Mouse (Mus musculus) myocyte (in vitro differentiated cells): ENCODE data around the gene Slc25a39.

Source experiments
- E2F4 ChIP-seq: IDR thresholded peaks from one replicate; pipeline ENCODE4 v1.6.1; 2011; ENCODE audit warnings: mild to moderate bottlenecking, control low read depth, moderate library complexity; ENCODE audit not compliant: insufficient read depth
- MYOD1 ChIP-seq, 3 experiments: IDR thresholded peaks; one replicate each; pipeline ENCODE4 v1.6.1; 2011; ENCODE audit warnings: control low read depth in 2 of 3, low read depth in 2 of 3, mild to moderate bottlenecking in 2 of 3, moderate library complexity in 1 of 3; ENCODE audit not compliant: insufficient read length in 2 of 3, control insufficient read depth in 1 of 3
- MYOG ChIP-seq, 3 experiments: IDR thresholded peaks; one replicate each; pipeline ENCODE4 v1.6.1; 2011; ENCODE audit warnings: control low read depth in 2 of 3, low read depth in 2 of 3, mild to moderate bottlenecking in 2 of 3; ENCODE audit not compliant: insufficient read length in 2 of 3, control insufficient read depth in 1 of 3, insufficient read depth in 1 of 3
- POLR2A ChIP-seq: IDR thresholded peaks from one replicate; pipeline ENCODE4 v1.6.1; 2011; ENCODE audit warnings: low read depth, mild to moderate bottlenecking, control low read depth, moderate library complexity; ENCODE audit not compliant: insufficient read length
- POLR2AphosphoS2 ChIP-seq: IDR thresholded peaks from one replicate; pipeline ENCODE4 v1.6.1; 2011; ENCODE audit warnings: low read depth, control low read depth; ENCODE audit not compliant: insufficient read length
- SRF ChIP-seq: IDR thresholded peaks from one replicate; pipeline ENCODE4 v1.6.1; 2011; ENCODE audit warnings: low read depth; ENCODE audit not compliant: control insufficient read depth, insufficient read length
- TCF12 ChIP-seq: IDR thresholded peaks from one replicate; pipeline ENCODE4 v1.6.1; 2011; ENCODE audit warnings: mild to moderate bottlenecking, control low read depth; ENCODE audit not compliant: poor library complexity, insufficient read depth, severe bottlenecking
- USF1 ChIP-seq: IDR thresholded peaks from one replicate; pipeline ENCODE4 v1.6.1; 2011; ENCODE audit warnings: low read depth, mild to moderate bottlenecking, control low read depth, moderate library complexity

DNA sequence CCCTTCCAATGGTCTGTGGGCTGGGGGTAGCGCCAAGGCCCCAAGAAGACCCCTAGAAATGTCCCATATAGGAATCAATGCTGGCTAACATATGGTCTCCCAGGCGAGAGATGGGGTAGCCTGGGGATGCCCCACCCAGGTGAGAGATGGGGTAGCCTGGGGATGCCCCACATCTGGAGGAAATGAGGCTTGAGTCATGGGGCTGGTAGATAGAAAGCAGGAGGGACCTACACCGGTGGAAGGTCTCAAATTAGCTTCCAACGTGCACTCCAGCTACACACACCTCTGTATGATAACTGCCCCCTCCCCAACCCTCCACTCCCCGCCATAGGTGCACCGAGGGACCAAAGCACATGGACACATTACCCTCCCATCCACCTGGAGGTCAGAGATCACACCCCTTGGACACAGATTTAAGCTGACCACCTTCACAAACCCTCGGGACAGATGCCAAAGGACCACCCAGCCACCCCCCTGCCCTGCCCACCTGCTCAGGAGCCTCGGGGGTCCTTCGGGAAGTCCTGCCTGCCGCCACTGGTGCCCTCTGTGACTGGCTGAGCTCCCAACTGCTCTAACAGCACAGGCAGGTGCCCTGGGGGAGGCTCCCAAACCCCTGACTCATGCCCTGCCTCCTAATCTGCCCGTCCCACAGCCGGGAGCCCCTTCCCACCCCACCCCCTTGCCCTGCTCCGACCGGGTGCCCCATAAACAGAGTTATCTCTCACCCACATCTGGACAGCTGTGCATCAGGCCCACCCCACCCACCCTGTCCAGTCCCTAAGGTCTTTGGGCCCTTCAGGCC is 43.0 kb downstream of the Slc25a39 start:
- TF ChIP-seq POLR2A (no peak), TCF12 (no peak), E2F4 (no peak), MYOG (IDR thresholded peaks at IDR 0.05; ENCODE audit: control insufficient read depth in 1 of 3, insufficient read depth in 1 of 3, insufficient read length in 2 of 3, low read depth in 2 of 3) (no peak), USF1 (no peak), POLR2AphosphoS2 (no peak), MYOD1 (IDR thresholded peaks at IDR 0.05; ENCODE audit: control insufficient read depth in 1 of 3, insufficient read length in 2 of 3, low read depth in 2 of 3) (no peak), SRF (no peak)
